Mouse (Mus musculus) cerebellum, postnatal 4 days (tissue): Measurements from ENCODE around the gene Gm26897.
A peak's percentile ranks its signal among the peaks of the same experiment; 100 is the strongest.

ENCODE experiments used
- DNase-seq, 2 experiments: peaks; one replicate each; pipeline ENCODE4 v3.0.0; 2022; ENCODE audit warnings: low spot score in 2 of 2, mixed read lengths in 1 of 2

Gm26897 gene

GRCm38 (mm10) chr5:111749599-111749998 is 15.9 kb downstream of the Gm26897 start:
- DNase-seq = no peak

GRCm38 (mm10) chr5:111750092-111750491 is 16.4 kb downstream of the Gm26897 start:
- DNase-seq = no peak

GRCm38 (mm10) chr5:111754484-111755139 is 20.9 kb downstream of the Gm26897 start:
- DNase-seq = no peak

- peak in 1 of 2 experiments; percentile 22 for DNase-seq
Observed at GRCm38 (mm10) chr5:111755330-111755729, 21.6 kb downstream of the Gm26897 start.

- no peak for DNase-seq
Observed at GRCm38 (mm10) chr5:111760721-111761480, 27.2 kb downstream of the Gm26897 start.

- DNase-seq = peak in 1 of 2 experiments; percentile 20
Observed at GRCm38 (mm10) chr5:111761574-111761973, 27.9 kb downstream of the Gm26897 start.

- peak; percentile 50 to 58 for DNase-seq
Observed at GRCm38 (mm10) chr5:111762085-111762484, 28.4 kb downstream of the Gm26897 start.

GRCm38 (mm10) chr5:111765671-111766290 is 32.1 kb downstream of the Gm26897 start:
- DNase-seq = no peak

- DNase-seq = no peak
Observed at GRCm38 (mm10) chr5:111766696-111767095, 33.0 kb downstream of the Gm26897 start.

GRCm38 (mm10) chr5:111770266-111770665 is 36.5 kb downstream of the Gm26897 start:
- DNase-seq = no peak

- no peak for DNase-seq
Observed at GRCm38 (mm10) chr5:111772127-111772526, 38.4 kb downstream of the Gm26897 start.

- no peak for DNase-seq
Observed at GRCm38 (mm10) chr5:111772591-111773406, 39.1 kb downstream of the Gm26897 start.

- DNase-seq = no peak
Observed at GRCm38 (mm10) chr5:111773407-111773733, 39.6 kb downstream of the Gm26897 start.

GRCm38 (mm10) chr5:111776246-111776645 is 42.5 kb downstream of the Gm26897 start:
- no peak for DNase-seq

- no peak for DNase-seq
Observed at GRCm38 (mm10) chr5:111778093-111778492, 44.4 kb downstream of the Gm26897 start.

GRCm38 (mm10) chr5:111779776-111780485 is 46.2 kb downstream of the Gm26897 start:
- DNase-seq = no peak
